Mouse (Mus musculus): ENCODE measurements around the gene Zfp433.
"Not testable (repeated sequence)": the region's sequence is repeated elsewhere in the genome, so short reads cannot be mapped to it uniquely, and the experiment has no call there.

Zfp433 gene

DNA sequence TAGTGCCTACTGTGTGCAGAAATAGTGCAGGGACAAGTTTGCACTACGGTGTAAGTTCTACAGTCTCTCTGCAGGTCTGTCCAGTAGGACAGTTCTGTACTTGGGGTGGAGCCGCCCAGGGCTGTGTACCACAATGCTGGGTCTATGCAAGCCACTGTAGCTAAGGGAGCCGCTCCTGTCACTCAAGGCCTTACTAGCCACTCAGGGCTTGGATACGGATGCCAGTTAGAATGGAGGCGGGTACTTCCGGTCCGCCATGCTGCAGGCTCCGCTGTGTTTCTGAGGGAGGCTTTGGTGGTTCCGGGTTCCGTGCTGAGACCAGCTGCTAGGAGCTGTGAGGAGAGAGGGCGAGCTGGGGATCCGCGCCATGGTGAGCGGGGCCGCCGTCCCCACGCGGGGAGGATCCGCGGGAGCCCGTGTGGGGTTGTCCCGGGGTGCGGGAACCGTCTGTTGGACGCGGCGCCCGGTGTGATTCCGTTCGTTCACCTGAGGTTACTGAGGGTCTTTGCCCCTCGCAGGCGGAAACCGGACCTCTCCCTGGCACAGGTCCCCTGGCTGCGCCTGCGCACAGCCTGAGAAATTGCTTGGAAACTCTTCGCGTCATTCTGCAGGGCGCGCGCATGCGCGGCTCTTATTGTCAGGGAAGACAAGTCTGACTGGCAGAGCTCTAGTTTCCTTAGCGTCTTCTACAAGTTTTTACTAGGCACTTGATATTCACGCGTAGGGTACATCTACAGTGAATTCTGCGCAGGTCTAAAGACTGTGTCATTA lies at the start of gene Zfp433:
Gene Zfp433, plus strand, starts transcription at position 295 of the 771 bp plus-strand sequence.
- DNase-seq: not testable (repeated sequence)

DNA sequence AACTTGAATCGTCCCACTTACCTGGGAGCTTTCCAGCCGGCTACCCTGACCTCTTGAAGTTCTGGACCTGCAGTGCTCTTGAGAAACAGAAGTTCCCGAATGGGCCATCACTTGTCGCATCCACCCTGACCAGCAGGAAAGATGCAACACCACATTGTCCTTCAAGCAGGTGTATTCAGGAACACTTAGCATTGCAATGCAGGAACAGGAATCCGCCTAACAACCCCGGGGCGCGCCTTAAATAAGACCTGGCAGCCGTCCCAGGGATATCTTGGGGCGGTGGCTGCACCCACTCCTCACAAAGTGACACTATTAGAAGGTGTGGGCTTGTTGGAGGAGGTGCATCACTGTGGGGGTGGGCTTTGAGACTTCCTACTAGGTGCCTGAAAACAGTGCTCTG lies 49.4 kb upstream of the Zfp433 start:
- DNase-seq: no peak

- no peak for DNase-seq
Observed at GRCm38 (mm10) chr10:81656174-81656573, 48.5 kb upstream of the Zfp433 start.

DNA sequence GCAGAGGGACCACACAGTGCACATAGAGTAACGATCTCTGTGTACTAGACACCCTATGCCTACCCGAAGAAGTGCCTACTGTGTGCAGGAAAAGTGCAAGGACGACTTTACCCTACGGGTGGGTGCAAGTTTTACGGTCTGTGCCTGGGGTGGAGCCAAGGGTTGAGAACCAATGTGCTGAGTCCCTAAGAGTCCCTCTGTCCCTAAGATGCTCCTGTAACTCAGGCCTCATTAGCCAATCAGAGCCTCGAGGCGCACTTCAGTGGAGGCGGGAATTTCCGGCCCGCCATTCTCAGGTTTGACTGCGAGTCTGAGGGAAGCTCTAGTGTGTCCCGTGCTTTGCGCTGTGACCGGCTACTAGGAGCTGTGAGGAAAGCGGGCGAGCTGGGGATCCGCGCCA lies 17.5 kb upstream of the Zfp433 start:
- not testable (repeated sequence) for DNase-seq

GRCm38 (mm10) chr10:81770506-81771403 lies 66.1 kb downstream of the Zfp433 start, which contains the start of gene Gm3055:
TSS of gene Gm3055 (minus strand) at chr10:81771161.
- not testable (repeated sequence) for DNase-seq

GRCm38 (mm10) chr10:81771404-81771777 lies 66.8 kb downstream of the Zfp433 start:
- not testable (repeated sequence) for DNase-seq

Data from right cerebral cortex, postnatal 25 days (tissue).